Mouse (Mus musculus) heart, postnatal 14 days (tissue): ENCODE results near the gene Gm49358. TPM values are rescaled to one million over a fixed set of nuclear protein-coding genes. Genes with fewer than 3 reads are reported as not detected.

Source experiments
- DNase-seq, 2 experiments: peaks; one replicate each; pipeline ENCODE4 v3.0.0; 2021 to 2022
- intact Hi-C: fragments of 180-260 bp; cut with DNase I; formaldehyde crosslinking; loops from one replicate; pipeline ENCODE4 v1.15.1; 2025
- total RNA-seq, 2 experiments: library from RNA; stranded (reverse); gene quantifications; 2 replicates each; pipeline ENCODE4 v1.2.3; 2021

Gm49358 gene
- total RNA-seq, 2 experiments from 2014 or later = 7.2 to 12.1 TPM

DNA sequence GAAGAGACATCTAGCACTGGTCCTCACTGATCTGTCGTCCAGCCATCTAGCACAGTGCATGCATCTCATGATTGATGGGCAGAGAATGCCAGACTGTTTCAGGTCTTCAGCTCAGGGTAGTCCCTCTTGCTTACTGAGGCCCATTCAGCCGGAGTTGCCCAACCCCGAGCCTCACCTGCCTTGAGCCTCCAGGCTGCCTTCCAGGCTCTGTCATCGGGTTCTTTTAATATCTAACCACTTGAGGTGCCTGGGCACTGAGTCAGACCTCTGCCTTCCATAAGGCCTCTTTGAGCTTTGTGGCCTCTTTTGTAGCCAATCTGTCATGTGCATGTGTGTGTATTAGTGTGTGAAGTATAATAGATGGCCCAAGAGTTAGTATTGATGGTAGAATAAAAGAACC is 85.7 kb downstream of the Gm49358 start:
- intact Hi-C loops = no loop called here
- no peak for DNase-seq

- no peak for DNase-seq
- intact Hi-C loops = no loop called here
Observed at GRCm38 (mm10) chr10:86852160-86852559, 88.4 kb downstream of the Gm49358 start.

- no peak for DNase-seq
- intact Hi-C loops = no loop called here
Observed at GRCm38 (mm10) chr10:86853433-86853832, 89.7 kb downstream of the Gm49358 start.

DNA sequence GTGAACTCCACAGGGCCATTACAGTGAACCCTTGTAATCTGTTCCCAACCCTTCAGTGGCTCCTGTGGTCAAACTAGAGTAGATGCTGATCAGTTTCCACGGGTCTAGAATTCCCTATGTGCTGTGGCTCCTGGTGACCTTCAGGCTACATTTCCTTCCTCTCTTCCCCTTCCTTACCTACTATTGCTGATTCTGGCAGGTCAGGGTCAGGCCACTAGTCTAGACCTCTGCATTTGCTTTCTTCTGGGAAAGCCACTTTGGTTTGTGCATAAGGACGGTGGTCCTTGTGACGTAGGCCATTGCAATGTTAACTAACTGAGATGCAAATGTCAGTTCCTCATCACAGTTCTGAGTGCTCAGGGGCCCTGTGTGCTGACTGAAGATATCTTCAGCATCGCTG is 96.6 kb downstream of the Gm49358 start:
- DNase-seq = no peak

DNA sequence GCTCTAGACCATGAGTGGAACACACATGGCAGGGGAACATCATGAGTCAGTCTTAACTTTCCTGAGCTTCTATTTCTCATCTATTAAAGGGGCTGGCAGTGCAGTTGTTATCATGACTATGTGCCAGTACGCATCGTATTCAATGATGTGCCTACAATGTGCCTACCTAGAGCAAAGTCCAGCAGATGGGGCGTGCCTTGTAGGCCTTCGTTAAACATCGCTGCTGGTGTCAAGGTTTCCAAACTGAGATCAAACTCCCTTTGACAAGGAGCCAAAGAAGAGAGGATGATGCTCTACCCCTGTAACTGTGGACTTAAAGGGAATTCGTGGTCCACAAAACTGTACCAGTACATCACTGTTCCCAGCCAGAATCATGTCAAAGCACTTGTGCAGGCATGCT is 98.7 kb downstream of the Gm49358 start:
- intact Hi-C loops = no loop called here
- DNase-seq = no peak

More for the DNA sequence above, 96.6 kb downstream of the Gm49358 start:
- intact Hi-C loops = no loop called here

DNA sequence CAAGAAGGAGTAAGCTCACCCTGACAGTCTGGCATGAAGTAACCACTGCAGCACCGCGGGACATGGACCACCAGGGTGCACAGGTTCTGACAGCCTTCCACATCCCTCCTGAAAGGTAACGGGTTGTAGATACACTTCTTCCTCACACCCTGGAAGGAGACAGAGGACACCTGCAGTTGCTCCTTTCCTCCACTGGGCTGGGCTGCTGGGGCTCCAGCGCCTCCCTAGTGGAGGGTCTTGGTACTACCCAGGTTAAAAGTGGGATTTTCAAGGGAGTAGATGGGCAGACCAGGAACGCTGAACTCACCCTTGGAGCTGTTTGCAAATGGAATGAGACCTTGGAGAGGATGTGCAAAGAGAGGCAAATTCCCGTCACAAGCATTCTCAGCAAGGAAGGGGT is 99.7 kb downstream of the Gm49358 start:
- no peak for DNase-seq
- intact Hi-C loops = no loop called here

DNA sequence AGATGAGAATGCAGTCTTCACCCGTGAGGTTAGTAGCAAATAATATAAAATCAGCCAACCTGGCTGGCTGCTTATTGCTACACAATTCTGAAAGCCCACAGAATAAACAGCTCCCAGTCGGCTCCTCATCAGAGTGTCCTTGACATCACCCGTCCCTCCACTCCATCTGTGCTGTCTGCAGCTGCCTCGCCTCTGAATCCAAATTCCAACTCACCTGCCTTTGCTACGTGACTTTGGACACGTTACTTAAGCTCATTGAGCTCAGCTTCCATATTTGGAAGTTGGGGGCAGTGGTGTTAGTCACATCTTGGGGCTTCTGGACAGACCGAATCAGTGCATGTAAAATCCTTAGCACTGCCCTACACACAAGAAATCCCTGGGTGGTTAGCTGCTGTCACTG is 108.3 kb downstream of the Gm49358 start:
- intact Hi-C loops = no loop called here
- no peak for DNase-seq

DNA sequence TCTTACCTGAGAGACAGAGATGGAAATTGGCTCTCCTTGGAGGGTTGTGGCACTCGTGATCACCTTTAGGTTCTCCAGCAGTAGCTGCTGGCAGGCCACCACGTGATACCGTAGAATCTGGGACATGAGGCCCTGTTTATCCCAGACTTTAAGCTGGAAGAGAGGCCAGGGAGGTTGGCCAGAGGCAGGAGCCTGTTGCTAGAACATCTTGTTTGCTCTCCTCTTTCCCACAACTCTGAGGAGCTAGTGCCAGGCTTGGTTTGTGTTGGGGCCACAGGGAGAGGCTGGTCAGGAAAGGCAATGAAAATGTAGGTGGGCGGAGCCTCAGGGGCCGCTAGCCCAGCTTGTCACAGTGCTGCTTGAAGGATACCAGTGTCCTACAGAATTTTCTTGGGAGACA is 108.8 kb downstream of the Gm49358 start:
- no peak for DNase-seq
- intact Hi-C loops = no loop called here

DNA sequence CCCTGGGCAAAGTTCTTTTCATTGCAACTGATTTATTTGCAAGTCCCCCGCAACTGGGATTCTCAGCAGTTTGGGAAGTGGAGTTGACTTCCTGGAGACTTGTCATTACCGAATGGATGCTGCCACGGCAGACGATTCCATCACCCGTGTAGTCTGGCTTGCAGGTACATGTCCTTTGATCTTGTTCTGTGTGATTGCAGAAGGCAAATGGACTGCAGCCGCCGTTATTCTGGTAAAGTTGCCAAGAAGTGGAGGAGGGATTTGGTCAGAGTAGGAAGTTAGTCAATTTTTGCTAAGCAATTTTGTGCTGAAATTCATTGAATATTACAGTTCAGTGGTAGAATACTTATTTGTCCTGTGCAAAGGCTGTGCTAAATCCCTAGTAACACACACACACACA is 114.9 kb downstream of the Gm49358 start:
- intact Hi-C loops = no loop called here
- DNase-seq = no peak

DNA sequence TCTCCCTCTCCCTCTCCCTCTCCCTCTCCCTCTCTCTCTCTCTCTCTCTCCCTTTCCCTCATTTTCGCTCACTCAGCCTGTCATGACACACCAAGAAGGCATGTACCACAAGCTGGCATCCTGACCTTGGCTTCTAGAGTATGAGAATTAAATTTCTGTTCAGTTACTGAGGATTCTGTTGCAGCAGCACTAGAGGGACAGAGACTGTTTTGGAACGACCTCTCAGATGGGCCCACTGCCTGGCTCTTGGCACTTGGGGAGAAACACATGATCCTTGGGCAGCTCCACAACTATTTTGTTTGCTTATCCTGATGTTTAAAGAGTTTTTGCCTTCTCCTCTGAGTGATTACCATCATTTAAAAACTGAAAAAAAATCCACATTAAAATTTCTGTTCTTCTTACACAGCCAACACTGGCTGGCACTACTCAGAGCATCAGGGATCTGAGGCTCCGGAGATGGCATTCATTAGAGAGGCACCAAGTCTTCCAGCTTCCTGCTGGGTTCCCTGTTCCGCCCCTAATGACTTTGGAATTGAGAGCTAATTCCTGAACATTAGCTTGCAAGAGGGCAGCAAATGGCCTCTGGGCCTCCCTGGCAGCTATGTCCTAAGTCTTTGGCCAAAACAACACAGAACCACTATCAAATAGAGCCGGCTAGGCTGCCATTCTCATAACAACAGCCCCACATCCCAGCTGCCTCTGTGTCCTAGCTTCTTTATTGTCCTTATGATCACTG is 116.5 kb downstream of the Gm49358 start:
- intact Hi-C loops = no loop called here
- DNase-seq = peak in 1 of 2 experiments; percentile 13

- intact Hi-C loops = no loop called here
- DNase-seq = no peak
Observed at GRCm38 (mm10) chr10:86881448-86881847, 117.7 kb downstream of the Gm49358 start.

Other genes with a start within 250 kb of the Gm49358 start
- 100 to 1,000 TPM; 220 to 280 TPM for gene Hsp90b1, start 58.5 kb upstream of the Gm49358 start, total RNA-seq
- 1 to 10 TPM; 1.4 TPM for gene Ttc41, start 58.2 kb upstream of the Gm49358 start, total RNA-seq
- 10 to 100 TPM; 28.2 to 31.6 TPM for gene Nt5dc3, start 15.0 kb downstream of the Gm49358 start, total RNA-seq
- gene Stab2, start 244.1 kb downstream of the Gm49358 start, total RNA-seq = under 1 TPM; 0.17 to 0.41 TPM